Mouse (Mus musculus): Measurements from ENCODE around the gene Cct8l1. TPM values are rescaled to one million over a fixed set of nuclear protein-coding genes. Genes with fewer than 3 reads are reported as not detected.

The Cct8l1 gene
- polyA plus RNA-seq (2016; fragmentation: Nextera tagmentation; extraction: Ambion mirVana): not detected in 2 replicates

DNA sequence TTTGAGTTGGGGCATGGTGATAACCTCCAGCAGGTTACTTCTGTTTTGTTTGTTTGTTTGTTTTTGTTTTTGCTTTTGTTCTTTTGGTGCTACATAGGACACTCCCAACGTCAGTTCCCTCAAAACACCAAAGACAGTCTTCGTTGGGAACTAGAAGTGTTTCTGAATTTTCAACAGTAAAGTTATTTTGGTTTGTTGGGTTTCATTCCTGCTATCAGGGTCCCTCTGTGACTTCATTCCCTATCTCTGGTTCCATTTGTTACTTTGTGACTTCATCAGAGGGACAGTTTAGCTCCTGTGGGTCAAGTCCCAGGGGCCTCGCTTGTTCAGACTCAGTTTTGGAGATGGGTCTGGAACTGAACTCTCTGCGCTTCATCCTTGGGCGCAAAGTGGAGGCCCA, at the start of gene Cct8l1:
TSS of gene Cct8l1 (plus strand) at position 301 of the 400 bp plus-strand sequence.
- Histone ChIP-seq H3K36me3 (no peaks in the 10 kb centered on the region), H3K4me3 (no peak within 1 kb of the TSS), H3K27me3 (ENCODE audit: insufficient read depth, poor library complexity, severe bottlenecking) (no peaks in the 10 kb centered on the region), H3K4me1 (replicated peaks) (no peaks in the 10 kb centered on the region), H3K9me3 (no peaks in the 10 kb centered on the region), H3K27ac (no peak within 1 kb of the TSS)
- 92% methylated on average over 5 of the region's 5 CpGs for WGBS
- no peak for DNase-seq (ENCODE audit: low spot score)

DNA sequence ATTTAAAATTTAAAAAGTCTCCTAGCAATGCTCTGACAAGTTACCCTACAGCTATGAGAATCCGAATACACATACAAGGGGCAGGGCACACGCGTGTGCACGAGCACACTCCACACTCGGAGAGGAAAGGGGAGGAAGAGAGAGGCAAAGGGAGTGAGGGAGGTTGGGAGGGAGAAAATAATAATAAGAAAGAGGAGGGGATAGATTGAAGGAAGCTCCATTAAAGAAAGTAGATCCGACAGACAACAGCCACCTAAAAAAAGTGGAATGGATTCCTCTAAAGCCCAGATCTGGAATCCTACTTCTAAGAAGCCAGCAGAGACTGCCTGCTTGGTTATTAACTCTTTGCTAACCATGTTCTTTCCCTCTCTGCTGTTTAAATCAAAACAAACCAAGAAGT, 43.8 kb upstream of the Cct8l1 start:
- Histone ChIP-seq H3K9me3 (no peaks in the 10 kb centered on the region), H3K4me1 (replicated peaks) (peaks cover 10% of the 10 kb centered on the region), H3K4me3 (peak overlapping the region; percentile 49), H3K27me3 (ENCODE audit: insufficient read depth, poor library complexity, severe bottlenecking) (no peaks in the 10 kb centered on the region), H3K27ac (peak overlapping the region; percentile 76), H3K36me3 (no peaks in the 10 kb centered on the region)
- DNase-seq (ENCODE audit: low spot score): peak; percentile 4
- WGBS: 5% methylated on average over 6 of the region's 6 CpGs

DNA sequence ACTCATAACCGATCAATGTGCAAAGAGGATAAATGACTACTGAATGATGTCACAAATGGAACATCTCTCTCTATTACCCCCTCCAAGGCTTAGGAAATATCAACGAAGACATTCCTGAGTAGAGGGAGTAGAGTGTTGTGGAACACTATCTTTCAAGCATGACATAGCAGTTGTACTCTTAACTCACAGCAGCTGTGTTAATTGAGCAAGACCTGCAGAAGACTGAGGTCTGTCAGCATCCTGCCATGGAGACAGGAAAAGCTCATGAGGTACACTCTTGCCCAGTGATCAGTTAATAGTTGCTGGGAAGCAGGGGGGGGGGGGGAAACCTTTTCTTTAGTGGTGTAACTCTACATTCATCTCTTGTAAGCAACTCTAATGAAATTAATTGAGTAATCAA, 40.1 kb upstream of the Cct8l1 start:
- H3K9me3 ChIP-seq: no peaks in the 10 kb centered on the region
- no peak for DNase-seq (ENCODE audit: low spot score)
- peaks cover 10% of the 10 kb centered on the region for H3K4me1 ChIP-seq (replicated peaks)
- WGBS: 84% methylated on average over 2 of the region's 2 CpGs
- no peak overlapping the region for H3K4me3 ChIP-seq
- H3K27ac ChIP-seq: no peak overlapping the region
- no peaks in the 10 kb centered on the region for H3K27me3 ChIP-seq (ENCODE audit: insufficient read depth, poor library complexity, severe bottlenecking)
- 0 out of 2 replicates have a peak, but pooled peaks cover 2% of the 10 kb centered on the region for H3K36me3 ChIP-seq

DNA sequence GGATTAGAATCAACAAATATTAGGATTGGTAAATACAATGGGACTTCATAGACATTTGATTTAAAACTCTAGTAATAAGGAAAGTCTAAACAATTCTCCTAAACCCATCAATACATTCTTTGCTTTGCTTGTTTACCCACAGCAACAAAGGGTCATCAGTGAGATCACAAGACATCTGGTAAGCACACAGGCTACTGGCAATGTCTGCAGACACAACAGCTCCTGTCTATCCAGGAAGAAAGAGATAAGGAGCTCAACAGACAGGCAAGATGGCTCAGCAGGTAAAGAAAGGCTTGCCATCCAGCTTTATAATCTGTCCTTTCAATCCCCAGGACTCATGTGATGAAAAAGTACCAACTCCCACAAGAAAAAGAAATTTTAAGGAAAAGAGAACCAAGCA, 37.0 kb upstream of the Cct8l1 start:
- Histone ChIP-seq H3K9me3 (no peaks in the 10 kb centered on the region), H3K27ac (no peak overlapping the region), H3K4me1 (replicated peaks) (no peaks in the 10 kb centered on the region), H3K4me3 (no peak overlapping the region), H3K27me3 (ENCODE audit: insufficient read depth, poor library complexity, severe bottlenecking) (no peaks in the 10 kb centered on the region), H3K36me3 (0 out of 2 replicates have a peak, but pooled peaks cover 2% of the 10 kb centered on the region)
- no peak for DNase-seq (ENCODE audit: low spot score)

DNA sequence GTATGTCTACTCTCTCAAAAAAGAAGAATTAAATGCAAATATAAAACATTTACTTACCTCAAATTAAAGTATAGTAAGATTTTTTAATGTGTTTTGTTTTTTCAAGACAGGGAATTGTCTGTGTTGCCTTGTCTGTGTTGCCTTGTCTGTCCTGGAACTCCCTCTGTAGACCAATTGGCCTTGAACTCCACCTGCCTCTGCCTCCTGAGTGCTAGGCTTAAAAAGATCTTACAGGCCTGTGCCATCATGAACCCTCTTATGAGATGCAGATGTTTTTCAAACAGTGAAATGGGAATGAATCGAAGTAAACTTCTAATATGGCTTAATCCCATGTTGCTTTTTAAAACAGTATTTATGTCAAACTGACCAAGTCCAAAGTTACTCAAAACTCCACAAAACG, 19.2 kb upstream of the Cct8l1 start:
- 57% methylated on average over 2 of the region's 2 CpGs for WGBS
- Histone ChIP-seq H3K27me3 (ENCODE audit: insufficient read depth, poor library complexity, severe bottlenecking) (no peaks in the 10 kb centered on the region), H3K4me1 (replicated peaks) (peaks cover 15% of the 10 kb centered on the region), H3K9me3 (no peaks in the 10 kb centered on the region), H3K36me3 (no peaks in the 10 kb centered on the region), H3K27ac (no peak overlapping the region), H3K4me3 (peak overlapping the region; percentile 82)
- DNase-seq (ENCODE audit: low spot score): no peak

DNA sequence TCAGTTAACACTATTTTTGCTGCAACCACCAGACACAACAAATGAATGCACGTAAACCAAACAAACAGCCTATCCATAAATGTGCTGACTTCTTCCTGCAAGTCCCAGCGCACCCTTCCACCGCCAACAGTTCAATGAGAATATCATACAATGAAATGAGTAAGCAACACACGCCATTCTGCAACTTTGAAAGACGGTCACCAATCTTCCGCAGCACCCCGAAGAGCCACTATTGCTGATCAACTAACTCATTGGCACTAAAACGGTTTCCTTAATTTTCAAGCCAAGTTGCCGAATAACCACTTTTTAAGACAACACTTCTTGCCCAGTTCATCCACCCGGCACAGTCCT, 18.5 kb upstream of the Cct8l1 start:
- Histone ChIP-seq H3K27me3 (ENCODE audit: insufficient read depth, poor library complexity, severe bottlenecking) (no peaks in the 10 kb centered on the region), H3K36me3 (no peaks in the 10 kb centered on the region), H3K27ac (peak overlapping the region; percentile 98), H3K9me3 (no peaks in the 10 kb centered on the region), H3K4me1 (replicated peaks) (peaks cover 15% of the 10 kb centered on the region), H3K4me3 (peak overlapping the region; percentile 82)
- no peak for DNase-seq (ENCODE audit: low spot score)
- WGBS: 3% methylated on average over 10 of the region's 10 CpGs

DNA sequence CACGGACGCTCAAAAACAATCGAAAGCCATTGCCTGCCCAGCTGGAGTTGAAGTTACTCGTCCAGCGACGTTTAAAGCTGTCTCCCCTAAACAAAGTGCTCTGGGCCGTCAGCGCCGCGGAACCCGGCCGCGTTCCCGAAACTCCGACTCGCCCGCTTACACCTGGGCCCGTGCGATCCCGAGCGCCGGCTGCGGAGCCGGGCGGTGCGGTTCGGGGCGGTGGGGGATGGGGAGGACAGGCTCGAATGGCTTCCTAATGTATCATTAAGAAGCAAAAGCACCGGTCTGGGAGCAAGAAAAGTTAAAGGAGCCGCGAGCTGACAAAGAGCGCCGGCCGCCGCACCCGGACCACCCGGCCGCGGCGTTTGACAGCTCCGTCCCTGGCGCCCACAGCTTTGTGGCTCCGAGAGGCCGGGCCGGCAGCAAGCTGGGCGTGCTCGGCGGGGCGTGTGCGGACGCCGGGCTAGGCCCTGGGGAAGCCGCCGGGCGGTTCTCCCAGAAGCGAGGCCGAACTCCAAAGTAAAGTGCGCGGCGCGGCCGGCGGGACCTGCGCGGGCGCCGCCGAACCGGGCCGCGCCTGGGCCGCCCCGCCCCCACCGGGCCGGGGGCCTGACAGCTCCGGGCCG, 18.0 kb upstream of the Cct8l1 start:
- WGBS: under 1% methylated on average over 78 of the region's 78 CpGs

DNA sequence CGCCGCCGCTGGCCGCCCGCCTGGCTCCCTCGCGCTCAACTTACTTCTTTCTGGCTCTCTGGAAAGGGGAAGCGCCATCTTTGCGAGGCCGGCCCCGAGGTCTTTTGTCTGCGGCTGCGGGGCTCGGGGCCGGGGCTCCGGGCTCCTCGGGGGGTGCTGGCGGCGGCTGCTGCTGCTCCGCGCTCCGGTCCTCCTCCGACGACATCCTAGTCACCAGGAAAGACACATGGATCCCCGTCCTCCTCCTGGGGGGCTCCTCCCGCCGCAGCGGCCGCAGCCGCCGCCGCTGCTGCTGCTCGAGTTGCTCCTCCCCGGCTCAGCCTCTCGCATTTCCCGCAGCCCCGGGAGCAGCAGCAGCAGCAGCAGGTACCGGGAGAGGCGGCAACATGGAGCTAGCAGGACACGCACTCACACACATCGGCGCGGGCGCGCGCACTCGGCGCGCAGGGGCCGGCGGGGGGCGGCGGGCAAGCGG, 17.5 kb upstream of the Cct8l1 start, which contains the start of gene Kmt2c:
TSS of gene Kmt2c (minus strand) at position 438 of the 475 bp plus-strand sequence.
- 2% methylated on average over 54 of the region's 54 CpGs for WGBS
- Histone ChIP-seq H3K27me3 (ENCODE audit: insufficient read depth, poor library complexity, severe bottlenecking) (no peaks in the 10 kb centered on the region), H3K4me3 (peak within 1 kb of the TSS; percentile 82), H3K36me3 (no peaks in the 10 kb centered on the region), H3K27ac (peak within 1 kb of the TSS; percentile 98), H3K9me3 (no peaks in the 10 kb centered on the region), H3K4me1 (replicated peaks) (peaks cover 15% of the 10 kb centered on the region)
- peak; percentile 85 for DNase-seq (ENCODE audit: low spot score)

More for the DNA sequence above, 18.0 kb upstream of the Cct8l1 start:
- H3K4me3 ChIP-seq: peak overlapping the region; percentile 82
- H3K27ac ChIP-seq: peak overlapping the region; percentile 98
- DNase-seq (ENCODE audit: low spot score): peak; percentile 61
- H3K4me1 ChIP-seq (replicated peaks): peaks cover 15% of the 10 kb centered on the region
- no peaks in the 10 kb centered on the region for H3K27me3 ChIP-seq (ENCODE audit: insufficient read depth, poor library complexity, severe bottlenecking)
- H3K36me3 ChIP-seq: no peaks in the 10 kb centered on the region
- H3K9me3 ChIP-seq: no peaks in the 10 kb centered on the region

DNA sequence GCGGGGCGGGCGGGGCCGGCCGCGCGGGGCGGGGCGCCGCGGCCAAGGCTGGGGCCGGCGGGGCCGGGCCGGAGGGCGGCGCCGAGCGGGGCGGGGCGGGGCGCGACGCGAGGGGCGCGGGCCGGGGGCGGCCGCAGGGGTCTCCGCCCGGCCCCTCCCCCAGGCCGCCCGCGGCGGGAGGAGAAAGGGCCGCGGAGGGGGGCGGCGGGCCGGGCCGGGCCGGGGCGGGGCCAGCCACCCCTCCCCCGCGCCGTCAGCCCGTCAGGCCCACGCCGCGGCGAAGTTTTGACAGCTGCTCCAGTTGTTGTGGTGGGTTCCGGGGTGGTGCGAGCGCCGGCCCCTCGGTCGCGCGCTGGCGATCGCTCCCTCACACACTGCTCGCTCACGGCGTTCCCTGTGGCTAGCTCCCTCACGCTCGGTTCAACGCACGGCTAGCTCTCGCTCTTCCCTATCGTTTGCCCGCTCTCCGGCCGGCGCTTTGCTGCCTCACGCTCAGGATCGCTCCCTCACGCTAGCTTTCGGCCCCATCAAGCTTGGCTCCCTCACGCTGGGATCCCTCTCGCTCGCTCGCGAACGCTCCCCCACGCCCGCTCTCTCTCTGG, 16.9 kb upstream of the Cct8l1 start:
- peak; percentile 83 for DNase-seq (ENCODE audit: low spot score)
- no peaks in the 10 kb centered on the region for H3K36me3 ChIP-seq
- no peaks in the 10 kb centered on the region for H3K27me3 ChIP-seq (ENCODE audit: insufficient read depth, poor library complexity, severe bottlenecking)
- no peaks in the 10 kb centered on the region for H3K9me3 ChIP-seq
- H3K4me1 ChIP-seq (replicated peaks): peaks cover 15% of the 10 kb centered on the region
- H3K4me3 ChIP-seq: peak overlapping the region; percentile 82
- H3K27ac ChIP-seq: peak overlapping the region; percentile 98
- WGBS: 4% methylated on average over 62 of the region's 87 CpGs

DNA sequence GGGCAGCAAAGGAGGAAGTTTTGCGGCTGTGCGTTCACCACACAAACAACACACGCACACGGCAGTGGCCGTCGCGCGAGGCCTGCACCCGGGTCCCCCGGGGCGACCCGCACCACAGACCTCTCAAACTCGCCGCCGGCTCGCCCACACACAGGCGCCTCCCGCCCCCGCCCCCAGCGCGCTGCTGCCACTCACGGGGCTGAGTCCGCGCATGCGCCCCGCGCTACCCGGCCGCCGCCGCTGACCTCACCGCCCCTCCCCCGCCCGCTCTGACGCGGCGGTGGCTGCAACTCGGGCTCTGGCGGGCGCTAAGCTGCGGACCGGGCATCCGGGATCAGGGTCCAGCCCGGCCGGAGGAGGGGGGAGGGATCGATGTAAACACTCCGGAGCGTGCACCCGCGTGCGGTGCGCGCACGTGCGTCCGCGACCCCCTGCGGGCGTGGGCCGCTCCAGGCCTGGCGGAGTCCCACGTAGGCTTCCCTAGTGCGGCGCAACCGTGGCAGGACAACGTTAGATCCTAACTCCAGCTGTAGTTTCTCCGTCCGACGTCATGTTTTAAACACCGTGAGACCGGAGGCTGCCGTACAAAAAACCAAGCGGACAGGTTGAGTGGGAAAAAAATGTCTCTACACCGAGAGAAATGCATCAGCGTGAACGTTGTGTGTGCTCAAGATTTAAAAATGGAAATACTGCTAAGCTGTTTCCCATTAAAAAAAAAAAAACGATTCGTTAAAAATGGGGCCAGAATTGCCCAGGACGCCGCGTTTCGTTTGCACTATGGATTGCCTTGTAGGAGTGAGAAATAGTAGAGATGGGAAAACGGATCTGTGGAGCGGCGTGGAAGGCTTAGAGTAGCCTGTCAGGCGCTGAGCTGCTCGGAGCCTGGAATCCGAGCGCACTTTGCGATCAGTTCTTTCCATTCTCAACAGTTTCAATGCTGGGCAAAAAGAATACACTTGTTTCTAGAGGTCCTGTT, 16.2 kb upstream of the Cct8l1 start:
- Histone ChIP-seq H3K9me3 (no peaks in the 10 kb centered on the region), H3K36me3 (no peaks in the 10 kb centered on the region), H3K27me3 (ENCODE audit: insufficient read depth, poor library complexity, severe bottlenecking) (no peaks in the 10 kb centered on the region), H3K4me3 (peak overlapping the region; percentile 82), H3K27ac (peak overlapping the region; percentile 98), H3K4me1 (replicated peaks) (peaks cover 15% of the 10 kb centered on the region)
- WGBS: under 1% methylated on average over 90 of the region's 90 CpGs
- peak; percentile 96 for DNase-seq (ENCODE audit: low spot score)

DNA sequence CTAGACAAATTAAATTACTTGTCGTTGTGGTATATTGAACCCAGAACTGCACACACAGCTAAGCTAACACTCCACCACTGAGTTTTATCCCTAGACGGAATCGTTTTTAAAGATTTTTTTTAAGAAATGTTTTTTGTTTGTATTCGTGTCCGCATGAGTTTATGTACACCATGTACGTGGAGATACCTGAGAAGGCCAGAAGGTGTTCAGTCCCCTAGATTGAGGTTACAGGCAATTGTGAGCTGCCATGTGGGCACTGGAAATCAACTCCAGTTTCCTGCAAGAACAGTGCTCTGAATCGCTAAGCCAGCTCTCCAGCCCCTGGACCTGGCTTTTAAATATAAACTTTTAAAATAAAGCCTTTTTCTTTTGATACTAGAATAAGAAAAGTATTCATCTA, 15.2 kb upstream of the Cct8l1 start:
- DNase-seq (ENCODE audit: low spot score): no peak
- Histone ChIP-seq H3K4me1 (replicated peaks) (peaks cover 15% of the 10 kb centered on the region), H3K9me3 (no peaks in the 10 kb centered on the region), H3K4me3 (peak overlapping the region; percentile 82), H3K27ac (no peak overlapping the region), H3K27me3 (ENCODE audit: insufficient read depth, poor library complexity, severe bottlenecking) (no peaks in the 10 kb centered on the region), H3K36me3 (no peaks in the 10 kb centered on the region)
- WGBS: 69% methylated on average over 7 of the region's 7 CpGs

DNA sequence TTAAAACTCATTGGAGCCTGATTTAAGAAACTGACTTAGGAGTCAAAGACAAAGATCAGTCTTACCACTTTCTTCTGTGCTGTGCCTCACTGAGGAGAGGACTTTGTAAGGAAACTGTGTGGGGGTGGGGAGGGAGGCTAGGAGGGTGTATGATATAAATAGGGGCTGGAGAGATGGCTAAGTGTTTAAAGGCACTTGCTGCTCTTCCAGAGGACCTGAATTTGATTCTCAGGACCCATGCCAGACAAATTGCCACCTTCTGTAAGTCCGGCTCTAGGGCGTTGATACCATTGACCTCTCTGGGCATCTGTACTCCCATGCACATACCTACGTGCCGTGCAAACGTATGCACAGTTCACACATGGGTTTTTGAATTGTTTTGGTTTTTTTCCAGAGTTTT, 9.8 kb upstream of the Cct8l1 start:
- WGBS: 90% methylated on average over 5 of the region's 5 CpGs
- Histone ChIP-seq H3K27ac (no peak overlapping the region), H3K9me3 (no peaks in the 10 kb centered on the region), H3K4me1 (replicated peaks) (no peaks in the 10 kb centered on the region), H3K27me3 (ENCODE audit: insufficient read depth, poor library complexity, severe bottlenecking) (no peaks in the 10 kb centered on the region), H3K36me3 (no peaks in the 10 kb centered on the region), H3K4me3 (no peak overlapping the region)
- DNase-seq (ENCODE audit: low spot score): no peak
